Mouse (Mus musculus): ENCODE results near the gene Etl4. TPM values are rescaled to one million over a fixed set of nuclear protein-coding genes. Genes with fewer than 3 reads are reported as not detected.

Gene Etl4
- polyA plus RNA-seq, 1 experiment: 7.4 TPM

- Histone ChIP-seq H3K27me3 (ENCODE audit: control insufficient read depth, insufficient read depth, insufficient read length) (no peaks in the 10 kb centered on the region), H3K36me3 (ENCODE audit: control insufficient read depth, insufficient read depth) (no peaks in the 10 kb centered on the region), H3K4me3 (no peak overlapping the region), H3K4me2 (ENCODE audit: low read depth) (no peak overlapping the region), H3ac (ENCODE audit: control insufficient read depth, insufficient read length) (no peak overlapping the region), H3K79me2 (ENCODE audit: control insufficient read depth, insufficient read depth) (no peaks in the 10 kb centered on the region)
- no peak for TF ChIP-seq REST (IDR thresholded peaks at IDR 0.05; ENCODE audit: insufficient read depth, insufficient read length)
- no peak for TF ChIP-seq POLR2A (IDR thresholded peaks at IDR 0.05; ENCODE audit: insufficient read length, low read depth)
- TF ChIP-seq SRF (IDR thresholded peaks at IDR 0.05; ENCODE audit: control insufficient read depth, insufficient read length, low read depth): no peak
- no peak for TF ChIP-seq MAX (IDR thresholded peaks at IDR 0.05; ENCODE audit: low read depth)
- no peak for TF ChIP-seq POLR2AphosphoS2 (IDR thresholded peaks at IDR 0.05; ENCODE audit: insufficient read length, low read depth)
- no peak for TF ChIP-seq MYOD1 (IDR thresholded peaks at IDR 0.05; ENCODE audit: control insufficient read depth in 1 of 3, insufficient read length in 2 of 3, low read depth in 2 of 3)
- TF ChIP-seq USF1 (IDR thresholded peaks at IDR 0.05; ENCODE audit: low read depth): no peak
- TF ChIP-seq MYOG (IDR thresholded peaks at IDR 0.05; ENCODE audit: control insufficient read depth in 1 of 3, insufficient read depth in 1 of 3, insufficient read length in 2 of 3, low read depth in 2 of 3): no peak
- no peak for TF ChIP-seq TCF12 (IDR thresholded peaks at IDR 0.05; ENCODE audit: insufficient read depth, poor library complexity, severe bottlenecking)
- TF ChIP-seq TCF3 (IDR thresholded peaks at IDR 0.05; ENCODE audit: insufficient read length, low read depth): no peak
These were observed 560 bp downstream of the Etl4 start for GRCm38 (mm10) chr2:19909900-19910780.

- Histone ChIP-seq H3K79me2 (ENCODE audit: control insufficient read depth, insufficient read depth) (no peaks in the 10 kb centered on the region), H3K4me3 (no peak overlapping the region), H3K36me3 (ENCODE audit: control insufficient read depth, insufficient read depth) (no peaks in the 10 kb centered on the region), H3K4me2 (ENCODE audit: low read depth) (no peak overlapping the region), H3K27me3 (ENCODE audit: control insufficient read depth, insufficient read depth, insufficient read length) (no peaks in the 10 kb centered on the region), H3ac (ENCODE audit: control insufficient read depth, insufficient read length) (no peak overlapping the region)
- TF ChIP-seq POLR2A (IDR thresholded peaks at IDR 0.05; ENCODE audit: insufficient read length, low read depth): no peak
- no peak for TF ChIP-seq CEBPB (IDR thresholded peaks at IDR 0.05; ENCODE audit: insufficient read depth, poor library complexity, severe bottlenecking)
- no peak for TF ChIP-seq MYOG (IDR thresholded peaks at IDR 0.05; ENCODE audit: control insufficient read depth in 1 of 3, insufficient read depth in 1 of 3, insufficient read length in 2 of 3, low read depth in 2 of 3)
- TF ChIP-seq TCF12 (IDR thresholded peaks at IDR 0.05; ENCODE audit: insufficient read depth, poor library complexity, severe bottlenecking): no peak
These were observed 1.2 kb downstream of the Etl4 start for GRCm38 (mm10) chr2:19910781-19911175.

DNA sequence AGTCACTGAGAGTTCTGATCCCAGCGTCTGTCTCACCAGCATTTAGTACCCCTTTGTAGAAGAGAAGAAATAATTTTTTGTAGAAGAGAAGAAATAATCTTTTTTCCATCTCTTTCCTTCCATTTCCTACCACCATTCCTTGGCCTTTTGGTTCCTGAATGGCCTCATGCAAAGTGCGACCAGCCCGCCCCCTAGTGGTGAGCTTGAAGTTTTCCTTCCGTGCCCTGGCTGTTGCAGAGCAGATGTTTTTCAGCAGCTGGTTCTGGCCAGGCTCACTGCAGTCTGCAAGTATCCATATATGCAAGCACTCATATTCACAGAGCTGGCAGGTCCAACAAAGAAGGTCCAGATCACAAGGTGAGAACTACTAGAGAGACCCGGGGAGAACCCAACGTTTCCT, 9.6 kb downstream of the Etl4 start:
- TF ChIP-seq CEBPB (IDR thresholded peaks at IDR 0.05; ENCODE audit: insufficient read depth, poor library complexity, severe bottlenecking) (no peak), MYOD1 (IDR thresholded peaks at IDR 0.05; ENCODE audit: control insufficient read depth in 1 of 3, insufficient read length in 2 of 3, low read depth in 2 of 3) (no peak), TCF3 (IDR thresholded peaks at IDR 0.05; ENCODE audit: insufficient read length, low read depth) (no peak), MAX (IDR thresholded peaks at IDR 0.05; ENCODE audit: low read depth) (no peak), MYOG (IDR thresholded peaks at IDR 0.05; ENCODE audit: control insufficient read depth in 1 of 3, insufficient read depth in 1 of 3, insufficient read length in 2 of 3, low read depth in 2 of 3) (no peak), E2F4 (IDR thresholded peaks at IDR 0.05; ENCODE audit: insufficient read depth) (no peak), POLR2A (IDR thresholded peaks at IDR 0.05; ENCODE audit: insufficient read length, low read depth) (no peak), POLR2AphosphoS2 (IDR thresholded peaks at IDR 0.05; ENCODE audit: insufficient read length, low read depth) (no peak), SRF (IDR thresholded peaks at IDR 0.05; ENCODE audit: control insufficient read depth, insufficient read length, low read depth) (no peak), REST (IDR thresholded peaks at IDR 0.05; ENCODE audit: insufficient read depth, insufficient read length) (no peak), TCF12 (IDR thresholded peaks at IDR 0.05; ENCODE audit: insufficient read depth, poor library complexity, severe bottlenecking) (no peak)
- Histone ChIP-seq H3K79me2 (ENCODE audit: control insufficient read depth, insufficient read depth) (no peaks in the 10 kb centered on the region), H3ac (ENCODE audit: control insufficient read depth, insufficient read length) (no peak overlapping the region), H3K27me3 (ENCODE audit: control insufficient read depth, insufficient read depth, insufficient read length) (no peaks in the 10 kb centered on the region), H3K36me3 (ENCODE audit: control insufficient read depth, insufficient read depth) (no peaks in the 10 kb centered on the region), H3K4me2 (ENCODE audit: low read depth) (no peak overlapping the region), H3K4me3 (no peak overlapping the region)

DNA sequence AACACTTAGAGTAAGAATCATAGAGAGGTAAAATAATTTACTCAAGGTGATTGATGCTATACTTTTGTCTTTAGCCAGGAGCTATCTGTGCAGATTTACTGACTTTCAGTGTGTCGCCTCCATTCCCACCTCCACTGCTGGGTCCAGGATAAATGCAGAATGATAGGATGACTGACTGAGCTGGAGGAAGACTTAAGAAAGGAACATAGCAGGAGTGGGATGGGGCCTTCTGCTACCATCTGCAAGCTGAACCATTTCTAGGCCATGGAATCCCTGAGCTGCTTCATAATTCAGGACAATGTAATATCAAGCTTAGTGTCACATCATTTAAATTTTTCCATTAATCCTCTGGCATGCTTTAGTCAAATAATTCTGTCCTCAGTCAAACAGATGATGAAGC, 20.4 kb downstream of the Etl4 start:
- Histone ChIP-seq H3ac (ENCODE audit: control insufficient read depth, insufficient read length) (no peak overlapping the region), H3K36me3 (ENCODE audit: control insufficient read depth, insufficient read depth) (no peaks in the 10 kb centered on the region), H3K27me3 (ENCODE audit: control insufficient read depth, insufficient read depth, insufficient read length) (no peaks in the 10 kb centered on the region), H3K79me2 (ENCODE audit: control insufficient read depth, insufficient read depth) (no peaks in the 10 kb centered on the region), H3K4me3 (no peak overlapping the region), H3K4me2 (ENCODE audit: low read depth) (no peak overlapping the region)
- TF ChIP-seq SRF (IDR thresholded peaks at IDR 0.05; ENCODE audit: control insufficient read depth, insufficient read length, low read depth) (no peak), POLR2A (IDR thresholded peaks at IDR 0.05; ENCODE audit: insufficient read length, low read depth) (no peak), MYOD1 (IDR thresholded peaks at IDR 0.05; ENCODE audit: control insufficient read depth in 1 of 3, insufficient read length in 2 of 3, low read depth in 2 of 3) (no peak), USF1 (IDR thresholded peaks at IDR 0.05; ENCODE audit: low read depth) (no peak), MYOG (IDR thresholded peaks at IDR 0.05; ENCODE audit: control insufficient read depth in 1 of 3, insufficient read depth in 1 of 3, insufficient read length in 2 of 3, low read depth in 2 of 3) (no peak)

- Histone ChIP-seq H3K4me3 (no peak overlapping the region), H3K36me3 (ENCODE audit: control insufficient read depth, insufficient read depth) (no peaks in the 10 kb centered on the region), H3K79me2 (ENCODE audit: control insufficient read depth, insufficient read depth) (no peaks in the 10 kb centered on the region), H3K27me3 (ENCODE audit: control insufficient read depth, insufficient read depth, insufficient read length) (no peaks in the 10 kb centered on the region), H3ac (ENCODE audit: control insufficient read depth, insufficient read length) (no peak overlapping the region), H3K4me2 (ENCODE audit: low read depth) (no peak overlapping the region)
- TF ChIP-seq CEBPB (IDR thresholded peaks at IDR 0.05; ENCODE audit: insufficient read depth, poor library complexity, severe bottlenecking): no peak
- TF ChIP-seq TCF3 (IDR thresholded peaks at IDR 0.05; ENCODE audit: insufficient read length, low read depth): no peak
- no peak for TF ChIP-seq SRF (IDR thresholded peaks at IDR 0.05; ENCODE audit: control insufficient read depth, insufficient read length, low read depth)
- no peak for TF ChIP-seq POLR2A (IDR thresholded peaks at IDR 0.05; ENCODE audit: insufficient read length, low read depth)
- TF ChIP-seq MYOD1 (IDR thresholded peaks at IDR 0.05; ENCODE audit: control insufficient read depth in 1 of 3, insufficient read length in 2 of 3, low read depth in 2 of 3): no peak
- no peak for TF ChIP-seq MAX (IDR thresholded peaks at IDR 0.05; ENCODE audit: low read depth)
- TF ChIP-seq POLR2AphosphoS2 (IDR thresholded peaks at IDR 0.05; ENCODE audit: insufficient read length, low read depth): no peak
- TF ChIP-seq E2F4 (IDR thresholded peaks at IDR 0.05; ENCODE audit: insufficient read depth): no peak
- no peak for TF ChIP-seq TCF12 (IDR thresholded peaks at IDR 0.05; ENCODE audit: insufficient read depth, poor library complexity, severe bottlenecking)
- TF ChIP-seq MYOG (IDR thresholded peaks at IDR 0.05; ENCODE audit: control insufficient read depth in 1 of 3, insufficient read depth in 1 of 3, insufficient read length in 2 of 3, low read depth in 2 of 3): no peak
- TF ChIP-seq REST (IDR thresholded peaks at IDR 0.05; ENCODE audit: insufficient read depth, insufficient read length): no peak
- no peak for TF ChIP-seq USF1 (IDR thresholded peaks at IDR 0.05; ENCODE audit: low read depth)
These were observed 24.3 kb downstream of the Etl4 start for GRCm38 (mm10) chr2:19933836-19934235.

All from myocyte (in vitro differentiated cells).